Mouse (Mus musculus): ENCODE measurements around the gene Abi2. TPM values are rescaled to one million over a fixed set of nuclear protein-coding genes. Genes with fewer than 3 reads are reported as not detected.
A peak's percentile ranks its signal among the peaks of the same experiment; 100 is the strongest.

Gene Abi2
- 23.0 and 23.7 TPM in 2 replicates for polyA plus RNA-seq (2015; fragmentation: Nextera tagmentation; extraction: Ambion mirVana)

DNA sequence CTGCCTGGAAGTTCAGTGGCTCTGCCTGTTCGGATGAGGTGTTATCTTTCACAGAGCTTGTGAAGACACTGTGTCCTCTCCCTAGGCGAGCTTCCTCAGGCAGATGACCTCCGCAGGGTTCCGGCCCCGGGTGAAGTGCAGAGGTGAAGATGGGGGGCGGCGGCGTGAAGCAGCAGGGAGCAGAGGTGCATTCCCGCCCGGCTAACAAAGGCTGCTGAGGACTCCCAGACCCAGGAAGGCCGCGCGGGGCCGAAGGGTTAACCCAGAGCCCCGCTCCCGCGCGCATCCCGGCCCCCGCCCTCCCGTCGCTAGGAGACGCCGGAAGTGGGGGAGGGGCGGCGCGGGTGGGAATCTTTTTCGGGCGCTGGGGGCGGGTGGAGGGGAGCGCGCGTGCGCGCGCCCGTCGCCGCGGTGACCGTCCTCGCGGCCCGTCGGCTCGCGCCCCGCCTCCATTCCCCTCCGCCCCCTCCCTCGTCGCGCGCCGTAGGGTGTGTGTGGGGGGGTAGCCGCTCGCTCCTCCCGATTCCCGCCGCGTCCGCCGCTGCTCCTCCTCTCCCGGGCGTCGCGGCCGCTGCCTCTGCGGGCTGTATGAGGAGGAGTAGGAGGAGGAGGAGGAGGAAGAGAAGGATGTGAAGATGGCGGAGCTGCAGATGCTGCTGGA is at the start of gene Abi2:
Abi2 (plus strand) TSS at position 452 of the 661 bp plus-strand sequence.
- peak; percentile 93 for ATAC-seq (replicated peaks; ENCODE audit: extremely low read depth, insufficient read depth, low FRiP score)
- Histone ChIP-seq H3K4me2 (ENCODE audit: low read depth, low read length) (peak within 1 kb of the TSS; percentile 68), H3K9me3 (replicated peaks; ENCODE audit: control insufficient read depth, low read length) (no peaks in the 10 kb centered on the region), H3K4me3 (ENCODE audit: low read length) (peak within 1 kb of the TSS; percentile 93), H3K9ac (ENCODE audit: low read length) (peak within 1 kb of the TSS; percentile 91), H3K4me1 (ENCODE audit: control insufficient read depth, insufficient read depth, low read length) (peaks cover 15% of the 10 kb centered on the region), H3K27ac (ENCODE audit: low read length) (peak within 1 kb of the TSS; percentile 92), H3K36me3 (ENCODE audit: control insufficient read depth, insufficient read depth) (no peaks in the 10 kb centered on the region), H3K27me3 (ENCODE audit: control insufficient read depth, insufficient read depth, low read length) (no peaks in the 10 kb centered on the region)
- under 1% methylated on average over 48 of the region's 69 CpGs for WGBS

DNA sequence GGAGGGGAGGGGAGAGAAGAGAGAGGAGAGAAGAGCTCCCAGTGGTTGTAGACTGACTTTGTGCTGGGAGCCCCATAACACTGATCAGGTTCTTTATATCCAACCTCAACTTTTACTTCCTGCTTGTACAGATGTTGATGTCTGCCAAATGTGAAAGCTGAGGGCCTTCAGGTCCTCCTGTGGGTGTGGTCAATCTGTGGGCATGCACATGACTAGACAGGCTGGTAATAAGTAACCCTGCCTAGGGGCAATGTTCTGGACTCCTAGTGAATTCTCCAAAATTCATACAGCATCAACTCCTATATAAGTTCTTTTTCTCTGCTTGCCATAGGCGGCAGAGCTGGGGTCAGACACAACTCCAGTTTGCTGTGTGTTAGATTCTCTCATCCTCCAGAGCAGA is 47.8 kb upstream of the Abi2 start:
- WGBS = 92% methylated on average over 1 of the region's 1 CpGs
- H3K9ac ChIP-seq (ENCODE audit: low read length) = no peak overlapping the region

DNA sequence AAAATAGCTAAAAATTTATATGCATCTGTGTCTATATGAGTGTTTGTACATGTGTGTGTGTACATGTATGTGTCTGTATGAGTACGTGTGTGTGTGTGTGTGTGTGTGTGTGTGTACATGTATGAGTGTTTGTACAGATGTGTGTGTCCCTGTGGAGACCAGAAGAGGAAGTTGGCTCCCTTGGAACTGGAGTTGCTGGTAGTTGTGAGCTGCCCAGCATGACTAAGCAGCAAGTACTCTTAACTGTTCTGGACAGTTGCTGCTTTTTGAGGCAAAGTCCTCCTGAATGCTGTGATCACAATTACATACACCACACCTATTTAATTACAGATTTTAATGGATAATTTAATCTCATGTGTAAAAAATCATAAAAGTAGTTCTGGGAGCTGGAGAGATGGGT is 32.9 kb upstream of the Abi2 start:
- Histone ChIP-seq H3K4me2 (ENCODE audit: low read depth, low read length) (no peak overlapping the region), H3K4me1 (ENCODE audit: control insufficient read depth, insufficient read depth, low read length) (no peaks in the 10 kb centered on the region), H3K4me3 (ENCODE audit: low read length) (no peak overlapping the region), H3K27ac (ENCODE audit: low read length) (no peak overlapping the region), H3K9me3 (replicated peaks; ENCODE audit: control insufficient read depth, low read length) (0 out of 2 replicates have a peak, but pooled peaks cover 5% of the 10 kb centered on the region), H3K36me3 (ENCODE audit: control insufficient read depth, insufficient read depth) (peaks cover 36% of the 10 kb centered on the region), H3K9ac (ENCODE audit: low read length) (no peak overlapping the region), H3K27me3 (ENCODE audit: control insufficient read depth, insufficient read depth, low read length) (no peaks in the 10 kb centered on the region)
- no peak for ATAC-seq (replicated peaks; ENCODE audit: extremely low read depth, insufficient read depth, low FRiP score)
- 88% methylated on average over 1 of the region's 1 CpGs for WGBS

More for the DNA sequence above, 47.8 kb upstream of the Abi2 start:
- ATAC-seq (replicated peaks; ENCODE audit: extremely low read depth, insufficient read depth, low FRiP score) = no peak
- H3K27ac ChIP-seq (ENCODE audit: low read length) = no peak overlapping the region
- no peaks in the 10 kb centered on the region for H3K9me3 ChIP-seq (replicated peaks; ENCODE audit: control insufficient read depth, low read length)
- H3K4me3 ChIP-seq (ENCODE audit: low read length) = no peak overlapping the region
- no peak overlapping the region for H3K4me2 ChIP-seq (ENCODE audit: low read depth, low read length)
- H3K27me3 ChIP-seq (ENCODE audit: control insufficient read depth, insufficient read depth, low read length) = no peaks in the 10 kb centered on the region
- H3K4me1 ChIP-seq (ENCODE audit: control insufficient read depth, insufficient read depth, low read length) = no peaks in the 10 kb centered on the region
- H3K36me3 ChIP-seq (ENCODE audit: control insufficient read depth, insufficient read depth) = peaks cover 17% of the 10 kb centered on the region

DNA sequence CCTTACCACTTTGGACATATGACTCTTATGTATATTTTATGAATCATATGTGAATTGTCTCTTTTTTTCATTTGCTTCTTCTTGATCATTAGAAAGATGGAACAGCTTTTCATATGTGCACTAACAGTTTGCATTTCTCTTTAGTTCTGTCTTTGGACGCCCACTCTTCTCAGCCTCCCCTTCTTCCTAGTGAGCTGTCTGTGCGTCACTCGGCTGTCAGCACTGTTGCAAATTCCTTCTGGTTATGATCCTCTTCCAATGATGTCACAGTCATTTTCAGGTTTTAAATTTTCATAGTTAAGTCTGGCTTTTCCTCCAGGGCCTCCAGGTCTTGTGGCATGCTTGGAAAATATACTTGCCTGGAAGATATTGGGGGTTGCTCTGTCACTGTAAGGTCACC is 27.5 kb upstream of the Abi2 start:
- Histone ChIP-seq H3K4me3 (ENCODE audit: low read length) (no peak overlapping the region), H3K4me2 (ENCODE audit: low read depth, low read length) (no peak overlapping the region), H3K9ac (ENCODE audit: low read length) (no peak overlapping the region), H3K4me1 (ENCODE audit: control insufficient read depth, insufficient read depth, low read length) (no peaks in the 10 kb centered on the region), H3K27me3 (ENCODE audit: control insufficient read depth, insufficient read depth, low read length) (no peaks in the 10 kb centered on the region), H3K36me3 (ENCODE audit: control insufficient read depth, insufficient read depth) (peaks cover 23% of the 10 kb centered on the region), H3K27ac (ENCODE audit: low read length) (no peak overlapping the region), H3K9me3 (replicated peaks; ENCODE audit: control insufficient read depth, low read length) (no peaks in the 10 kb centered on the region)
- no peak for ATAC-seq (replicated peaks; ENCODE audit: extremely low read depth, insufficient read depth, low FRiP score)
- 83% methylated on average over 3 of the region's 3 CpGs for WGBS

DNA sequence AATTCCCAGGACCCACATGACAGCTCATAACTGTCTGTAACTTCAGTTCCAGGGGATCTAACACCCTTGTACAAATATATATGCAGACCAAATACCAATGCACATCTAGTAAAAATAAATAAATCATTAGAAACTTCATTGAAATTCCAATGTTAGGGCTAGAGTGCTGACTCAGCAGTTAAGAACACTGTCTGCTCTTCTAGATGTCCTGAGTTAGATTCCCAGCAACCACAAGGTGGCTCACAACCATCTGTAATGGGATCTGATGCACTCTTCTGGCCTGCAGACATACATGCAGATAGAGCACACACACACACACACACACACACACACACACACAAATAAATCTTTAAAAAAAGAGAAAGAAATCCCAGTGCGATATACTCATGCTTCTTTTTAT is 4.6 kb upstream of the Abi2 start:
- 94% methylated on average over 1 of the region's 1 CpGs for WGBS
- H3K9me3 ChIP-seq (replicated peaks; ENCODE audit: control insufficient read depth, low read length) = 0 out of 2 replicates have a peak, but pooled peaks cover 3% of the 10 kb centered on the region
- H3K36me3 ChIP-seq (ENCODE audit: control insufficient read depth, insufficient read depth) = no peaks in the 10 kb centered on the region
- H3K4me2 ChIP-seq (ENCODE audit: low read depth, low read length) = no peak overlapping the region
- H3K27ac ChIP-seq (ENCODE audit: low read length) = no peak overlapping the region
- ATAC-seq (replicated peaks; ENCODE audit: extremely low read depth, insufficient read depth, low FRiP score) = no peak
- H3K4me3 ChIP-seq (ENCODE audit: low read length) = no peak overlapping the region
- peaks cover 10% of the 10 kb centered on the region for H3K4me1 ChIP-seq (ENCODE audit: control insufficient read depth, insufficient read depth, low read length)
- no peak overlapping the region for H3K9ac ChIP-seq (ENCODE audit: low read length)
- no peaks in the 10 kb centered on the region for H3K27me3 ChIP-seq (ENCODE audit: control insufficient read depth, insufficient read depth, low read length)

DNA sequence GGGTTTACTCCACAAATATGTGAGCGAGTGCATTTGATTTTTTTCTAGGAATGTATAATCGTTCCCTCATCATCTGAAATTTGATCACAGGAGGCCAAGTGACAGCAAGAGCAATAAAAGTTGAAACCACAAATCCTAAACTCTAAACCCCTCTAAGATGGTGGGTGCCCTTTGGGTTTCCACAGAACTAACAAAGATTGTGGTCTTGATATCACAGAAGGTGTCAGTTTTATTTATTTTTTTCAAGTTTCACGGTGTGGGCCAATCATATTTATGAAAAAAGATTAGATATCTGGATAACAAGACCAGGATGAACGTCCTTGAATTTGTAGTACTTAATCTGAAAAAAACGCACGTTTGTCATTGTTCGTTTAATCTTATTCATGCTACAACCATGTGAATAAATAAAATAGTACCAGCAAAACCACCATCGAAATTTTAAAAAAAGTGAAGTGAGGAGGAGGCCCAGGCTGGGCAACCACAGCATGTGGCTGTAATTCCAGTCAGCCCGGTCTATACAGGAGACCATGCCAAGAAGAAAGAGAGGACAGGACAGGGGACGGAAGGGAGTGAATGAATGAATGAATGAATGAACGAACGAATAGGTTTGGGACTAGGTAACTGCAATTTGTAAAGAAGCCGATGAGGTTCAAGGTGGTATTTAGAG is 785 bp upstream of the Abi2 start:
- WGBS = 23% methylated on average over 13 of the region's 13 CpGs
- Histone ChIP-seq H3K9ac (ENCODE audit: low read length) (peak overlapping the region; percentile 91), H3K4me2 (ENCODE audit: low read depth, low read length) (peak overlapping the region; percentile 68), H3K36me3 (ENCODE audit: control insufficient read depth, insufficient read depth) (no peaks in the 10 kb centered on the region), H3K27me3 (ENCODE audit: control insufficient read depth, insufficient read depth, low read length) (no peaks in the 10 kb centered on the region), H3K4me1 (ENCODE audit: control insufficient read depth, insufficient read depth, low read length) (peaks cover 15% of the 10 kb centered on the region), H3K27ac (ENCODE audit: low read length) (peak overlapping the region; percentile 89), H3K4me3 (ENCODE audit: low read length) (peak overlapping the region; percentile 93), H3K9me3 (replicated peaks; ENCODE audit: control insufficient read depth, low read length) (no peaks in the 10 kb centered on the region)
- no peak for ATAC-seq (replicated peaks; ENCODE audit: extremely low read depth, insufficient read depth, low FRiP score)

DNA sequence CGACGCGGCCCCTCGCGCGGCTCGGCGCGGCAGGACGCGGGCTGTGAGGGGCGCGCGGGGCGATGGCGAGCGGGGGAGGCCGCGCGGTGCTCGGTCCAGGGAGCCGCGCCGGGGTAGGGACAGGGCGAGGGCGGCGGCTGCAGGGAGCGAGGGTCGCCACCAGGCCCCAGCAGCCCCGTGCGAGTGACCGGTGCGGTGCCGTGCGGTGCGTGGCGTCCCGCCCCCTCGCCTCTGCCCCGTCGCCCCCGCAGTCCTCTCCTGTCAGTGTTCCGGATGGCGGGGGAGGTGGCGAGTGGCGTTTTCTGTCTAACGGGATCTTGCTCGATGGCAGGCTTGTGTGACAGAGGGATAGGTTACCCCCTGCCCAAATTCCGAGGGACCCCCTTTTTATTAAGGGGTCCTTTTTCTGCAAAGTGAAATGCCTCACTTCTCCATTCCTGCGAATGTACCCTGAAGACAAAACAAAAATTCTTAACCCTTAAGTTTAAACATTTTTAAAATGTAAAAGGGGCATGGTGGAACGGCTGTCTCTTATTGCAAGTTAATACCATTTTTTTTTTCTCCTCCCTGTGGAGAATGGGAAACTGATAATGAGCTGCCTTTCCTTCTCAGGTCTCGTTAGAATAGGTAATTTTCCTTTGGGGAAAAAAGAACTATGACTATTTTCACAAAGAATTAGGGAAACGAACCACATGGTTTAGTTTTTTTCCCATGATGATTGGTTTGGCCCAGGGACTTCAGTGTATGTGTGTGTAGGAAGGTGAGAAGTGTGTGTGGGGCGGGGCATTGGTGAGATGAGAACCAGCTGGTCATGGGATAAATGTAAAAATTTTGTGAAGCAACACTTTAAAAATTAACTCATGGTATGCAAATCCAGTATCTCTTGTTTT is 754 bp downstream of the Abi2 start:
- ATAC-seq (replicated peaks; ENCODE audit: extremely low read depth, insufficient read depth, low FRiP score) = peak; percentile 66
- H3K9me3 ChIP-seq (replicated peaks; ENCODE audit: control insufficient read depth, low read length) = no peaks in the 10 kb centered on the region
- peak overlapping the region; percentile 68 for H3K4me2 ChIP-seq (ENCODE audit: low read depth, low read length)
- H3K27ac ChIP-seq (ENCODE audit: low read length) = peak overlapping the region; percentile 92
- under 1% methylated on average over 53 of the region's 54 CpGs for WGBS
- no peaks in the 10 kb centered on the region for H3K27me3 ChIP-seq (ENCODE audit: control insufficient read depth, insufficient read depth, low read length)
- H3K4me1 ChIP-seq (ENCODE audit: control insufficient read depth, insufficient read depth, low read length) = peaks cover 15% of the 10 kb centered on the region
- peak overlapping the region; percentile 91 for H3K9ac ChIP-seq (ENCODE audit: low read length)
- peak overlapping the region; percentile 93 for H3K4me3 ChIP-seq (ENCODE audit: low read length)
- H3K36me3 ChIP-seq (ENCODE audit: control insufficient read depth, insufficient read depth) = no peaks in the 10 kb centered on the region

DNA sequence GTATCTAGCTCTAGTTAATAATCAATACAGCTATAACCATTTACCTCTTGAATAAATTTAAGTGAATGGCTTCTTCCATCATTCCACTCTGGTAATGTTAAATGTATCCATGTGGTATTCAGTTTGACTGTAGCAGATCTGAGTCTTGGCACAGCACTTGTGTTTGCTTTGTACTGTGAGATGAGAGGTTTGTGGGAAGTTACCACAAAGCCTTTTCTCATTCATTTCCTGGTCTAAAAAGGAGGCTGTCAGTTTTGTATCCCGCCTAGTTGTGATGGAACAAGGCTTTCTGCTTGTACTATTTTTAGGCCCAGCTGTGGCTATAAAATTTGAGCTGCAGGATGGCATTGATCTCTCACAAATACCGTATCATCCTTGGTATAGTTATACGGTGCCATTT is 7.3 kb downstream of the Abi2 start:
- no peak overlapping the region; the same call in 1 of the 2 replicates for H3K4me2 ChIP-seq (ENCODE audit: low read depth, low read length)
- H3K4me3 ChIP-seq (ENCODE audit: low read length) = no peak overlapping the region
- 42% methylated on average over 3 of the region's 3 CpGs for WGBS
- no peaks in the 10 kb centered on the region for H3K9me3 ChIP-seq (replicated peaks; ENCODE audit: control insufficient read depth, low read length)
- no peaks in the 10 kb centered on the region for H3K27me3 ChIP-seq (ENCODE audit: control insufficient read depth, insufficient read depth, low read length)
- no peak for ATAC-seq (replicated peaks; ENCODE audit: extremely low read depth, insufficient read depth, low FRiP score)
- H3K9ac ChIP-seq (ENCODE audit: low read length) = no peak overlapping the region
- no peaks in the 10 kb centered on the region for H3K36me3 ChIP-seq (ENCODE audit: control insufficient read depth, insufficient read depth)
- no peak overlapping the region for H3K27ac ChIP-seq (ENCODE audit: low read length)
- peaks cover 11% of the 10 kb centered on the region for H3K4me1 ChIP-seq (ENCODE audit: control insufficient read depth, insufficient read depth, low read length)

Measured in heart, embryonic 16.5 days (tissue).